Mouse (Mus musculus) ES-Bruce4 (cell line): ENCODE measurements at regions not wholly inside any gene's neighbourhood (a gene's known extent, or its start where the extent isn't known, plus 50 kb on each side); places are given as distances from the start of the nearest gene placed in this dataset.

Experiments
- H3K27ac ChIP-seq: 2 replicates; pipeline ENCODE4 v1.5.1; 2012; ENCODE audit warnings: low read length, inconsistent platforms; ENCODE audit not compliant: insufficient read depth
- H3K27me3 ChIP-seq: 2 replicates; pipeline ENCODE4 v1.6.1; 2012; ENCODE audit warnings: mild to moderate bottlenecking, low read length, inconsistent platforms; ENCODE audit not compliant: control insufficient read depth, poor library complexity, insufficient read depth, severe bottlenecking
- H3K36me3 ChIP-seq: 2 replicates; pipeline ENCODE4 v1.6.1; 2012; ENCODE audit warnings: inconsistent platforms, mild to moderate bottlenecking, low read length, moderate library complexity; ENCODE audit not compliant: control insufficient read depth, poor library complexity, insufficient read depth, severe bottlenecking
- H3K4me1 ChIP-seq: one replicate; pipeline ENCODE4 v1.8.1; 2011; ENCODE audit warnings: low read length; ENCODE audit not compliant: control insufficient read depth, insufficient read depth
- H3K4me3 ChIP-seq: 2 replicates; pipeline ENCODE4 v1.5.1; 2011; ENCODE audit warnings: low read depth, mild to moderate bottlenecking, low read length
- H3K9ac ChIP-seq: 2 replicates; pipeline ENCODE4 v1.6.1; 2012; ENCODE audit warnings: low read depth, mild to moderate bottlenecking, inconsistent platforms; ENCODE audit not compliant: poor library complexity, severe bottlenecking
- H3K9me3 ChIP-seq: replicated peaks from 2 replicates; pipeline ENCODE4 v1.6.1; 2012; ENCODE audit warnings: mild to moderate bottlenecking, low read length, inconsistent platforms; ENCODE audit not compliant: control insufficient read depth, poor library complexity, insufficient read depth, severe bottlenecking
- CTCF ChIP-seq: IDR thresholded peaks from one replicate; pipeline ENCODE4 v1.8.1; 2011; ENCODE audit warnings: low read depth, low read length
- EP300 ChIP-seq: IDR thresholded peaks from 2 replicates; pipeline ENCODE4 v1.6.1; 2011; ENCODE audit warnings: low read depth, low read length; ENCODE audit not compliant: insufficient read depth
- POLR2A ChIP-seq: IDR thresholded peaks from one replicate; pipeline ENCODE4 v1.8.1; 2011; ENCODE audit warnings: low read length; ENCODE audit not compliant: insufficient read depth

- TF ChIP-seq EP300 (no peak), CTCF (no peak), POLR2A (no peak)
- Histone ChIP-seq H3K9me3 (no peaks in the 10 kb centered on the region), H3K27ac (no peak overlapping the region), H3K36me3 (no peaks in the 10 kb centered on the region), H3K27me3 (no peaks in the 10 kb centered on the region), H3K4me3 (no peak overlapping the region), H3K4me1 (no peaks in the 10 kb centered on the region), H3K9ac (no peak overlapping the region)
Measured at GRCm38 (mm10) chr12:99039497-99040322, 119.3 kb downstream of the Ttc8 start.

GRCm38 (mm10) chr12:99041606-99042005 lies 121.2 kb downstream of the Ttc8 start:
- Histone ChIP-seq H3K36me3 (no peaks in the 10 kb centered on the region), H3K27ac (no peak overlapping the region), H3K4me1 (no peaks in the 10 kb centered on the region), H3K4me3 (no peak overlapping the region), H3K27me3 (no peaks in the 10 kb centered on the region), H3K9me3 (no peaks in the 10 kb centered on the region), H3K9ac (no peak overlapping the region)
- TF ChIP-seq CTCF, result no peak
- no peak for TF ChIP-seq POLR2A
- TF ChIP-seq EP300, result no peak

- Histone ChIP-seq H3K27me3 (no peaks in the 10 kb centered on the region), H3K9ac (no peak overlapping the region), H3K36me3 (no peaks in the 10 kb centered on the region), H3K9me3 (no peaks in the 10 kb centered on the region), H3K4me1 (no peaks in the 10 kb centered on the region), H3K4me3 (no peak overlapping the region), H3K27ac (no peak overlapping the region)
- no peak for TF ChIP-seq POLR2A
- no peak for TF ChIP-seq EP300
- TF ChIP-seq CTCF, result no peak
Measured at GRCm38 (mm10) chr12:99042918-99043862, 122.8 kb downstream of the Ttc8 start.

GRCm38 (mm10) chr12:99044477-99044876 lies 124.1 kb downstream of the Ttc8 start:
- no peaks in the 10 kb centered on the region for H3K9me3 ChIP-seq
- H3K27me3 ChIP-seq, result no peaks in the 10 kb centered on the region
- H3K4me1 ChIP-seq, result no peaks in the 10 kb centered on the region
- no peak overlapping the region for H3K9ac ChIP-seq
- TF ChIP-seq EP300 (no peak), POLR2A (no peak), CTCF (no peak)
- no peak overlapping the region for H3K27ac ChIP-seq
- H3K4me3 ChIP-seq, result no peak overlapping the region
- no peaks in the 10 kb centered on the region for H3K36me3 ChIP-seq

GRCm38 (mm10) chr12:99050426-99050825 lies 130.1 kb downstream of the Ttc8 start:
- Histone ChIP-seq H3K27ac (no peak overlapping the region), H3K4me1 (no peaks in the 10 kb centered on the region), H3K36me3 (no peaks in the 10 kb centered on the region), H3K27me3 (no peaks in the 10 kb centered on the region), H3K9ac (no peak overlapping the region), H3K9me3 (no peaks in the 10 kb centered on the region), H3K4me3 (no peak overlapping the region)
- TF ChIP-seq CTCF, result no peak
- no peak for TF ChIP-seq EP300
- TF ChIP-seq POLR2A, result no peak
